Mouse (Mus musculus) erythroblast, embryonic 14.5 days (primary cell): ENCODE data around the gene Megf11.

Experiments used
- GATA1 ChIP-seq: IDR thresholded peaks from 2 replicates; pipeline ENCODE4 v1.6.1; 2012; ENCODE audit warnings: low read length, inconsistent platforms, mixed read lengths
- TAL1 ChIP-seq: IDR thresholded peaks from 3 replicates; pipeline ENCODE4 v1.6.1; 2012; ENCODE audit warnings: low read length, inconsistent platforms, mixed read lengths

DNA sequence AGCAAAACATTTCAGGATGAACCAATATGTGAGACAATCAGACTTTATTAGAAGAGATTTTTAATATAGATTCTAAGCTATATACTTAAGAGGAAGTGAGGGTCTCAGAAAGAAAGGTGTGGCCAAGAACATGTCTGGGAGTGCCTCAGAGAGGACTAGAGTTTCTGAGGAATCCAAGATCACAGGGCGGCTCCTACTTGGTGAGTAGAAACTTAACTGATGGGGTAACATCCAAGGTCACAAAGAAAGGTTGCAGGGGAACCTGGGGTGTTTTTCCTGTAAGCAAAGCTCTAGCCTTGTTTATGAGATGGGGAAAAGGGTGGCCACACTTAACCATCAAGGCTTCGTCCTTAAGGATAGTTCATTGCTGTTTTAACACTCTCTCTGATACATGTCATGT, 353.6 kb downstream of the Megf11 start:
- no peak for TF ChIP-seq TAL1
- TF ChIP-seq GATA1, result no peak
